Mouse (Mus musculus) liver (tissue): ENCODE data around the gene Map3k15.

Experiments
- DNase-seq: peaks from one replicate; pipeline ENCODE4 v3.0.0-alpha.2; 2020; ENCODE audit warnings: mixed read lengths

Gene Map3k15

DNA sequence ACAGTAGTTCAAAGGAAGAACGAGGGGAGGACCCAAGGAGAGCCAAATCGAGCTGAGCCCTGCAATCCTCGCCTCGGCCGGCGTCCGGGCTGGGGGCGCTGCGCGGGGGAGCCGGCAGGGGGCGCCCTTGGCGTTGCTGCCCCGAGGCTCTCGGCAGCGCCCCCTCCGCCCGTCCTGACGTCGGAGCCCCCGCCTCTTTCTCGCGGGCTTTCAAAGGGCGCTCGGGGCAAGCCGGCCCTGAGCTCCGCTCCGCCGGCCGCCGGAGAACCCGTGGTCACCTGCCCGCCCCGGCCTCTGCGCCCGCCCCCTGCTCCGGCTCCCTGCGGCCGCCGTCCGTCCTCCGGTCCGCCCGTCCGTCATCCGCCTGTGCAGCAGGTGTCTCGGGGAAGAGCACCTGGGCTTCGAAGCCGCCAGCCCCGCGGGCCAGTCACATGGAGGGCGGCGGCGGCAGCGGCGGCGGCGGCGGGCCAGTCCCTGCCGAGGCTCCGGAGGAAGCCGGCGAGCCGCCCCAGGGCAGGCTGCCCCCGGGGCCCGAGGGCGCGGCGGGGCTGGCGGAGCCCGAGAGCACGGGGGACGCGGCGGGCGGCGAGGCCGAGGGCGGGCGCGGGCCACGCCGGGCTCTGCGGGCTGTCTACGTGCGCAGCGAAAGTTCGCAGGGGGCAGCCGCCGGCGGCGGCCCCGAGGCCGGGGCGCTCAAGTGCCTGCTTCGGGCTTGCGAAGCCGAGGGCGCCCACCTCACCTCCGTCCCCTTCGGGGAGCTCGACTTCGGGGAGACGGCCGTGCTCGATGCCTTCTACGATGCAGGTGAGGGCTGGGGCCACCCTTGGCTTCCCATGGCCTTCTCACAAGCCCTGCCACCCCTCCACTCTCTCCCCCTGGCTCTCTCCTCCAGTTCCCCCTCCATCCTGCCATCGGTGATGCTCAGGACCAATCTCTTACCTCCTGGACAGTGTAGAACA, at the start of gene Map3k15:
Map3k15 (plus strand) TSS at position 432 of the 959 bp plus-strand sequence.
- DNase-seq, result peak; percentile 62

DNA sequence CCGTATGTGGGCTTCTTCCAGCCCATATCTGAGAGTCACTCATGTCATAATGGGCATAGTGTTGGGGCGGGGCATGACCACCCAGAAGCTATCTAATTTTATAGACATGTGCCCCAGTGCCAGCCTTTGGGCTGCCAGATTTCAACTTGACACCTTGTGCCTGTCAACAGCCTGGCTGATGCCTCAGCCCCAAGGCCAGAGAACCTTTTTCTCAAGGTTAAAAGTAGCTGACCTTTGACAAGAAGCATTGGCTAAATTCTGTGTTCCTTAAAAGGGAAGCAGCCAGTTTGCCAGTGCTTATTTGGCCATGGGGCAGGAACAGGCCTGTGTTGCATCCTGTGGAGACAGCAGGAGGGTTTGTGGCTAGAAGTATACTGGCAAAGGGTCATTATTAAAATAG, 45.7 kb upstream of the Map3k15 start:
- no peak for DNase-seq

- DNase-seq, result no peak
Measured at GRCm38 (mm10) chrX:159943586-159943985, 44.6 kb upstream of the Map3k15 start.

- no peak for DNase-seq
Measured at GRCm38 (mm10) chrX:159953546-159954429, 34.4 kb upstream of the Map3k15 start.

DNA sequence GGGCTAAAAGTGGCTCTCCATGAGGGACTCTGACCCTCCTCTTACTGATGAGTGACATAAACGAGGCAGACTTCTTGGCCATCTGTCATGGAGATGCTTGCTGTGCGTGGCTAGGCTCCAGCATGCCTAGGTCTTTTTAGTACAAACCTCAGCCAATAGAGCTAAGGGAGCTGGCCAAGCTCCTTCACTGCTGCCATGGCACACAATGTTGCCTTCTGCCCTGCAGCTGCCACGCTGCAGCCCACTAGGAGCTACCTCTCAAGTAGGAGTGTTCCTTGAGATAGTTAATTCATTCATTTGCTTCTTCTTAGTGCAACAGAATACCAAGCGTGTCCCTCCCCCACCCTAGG, 33.8 kb upstream of the Map3k15 start:
- DNase-seq, result no peak

DNA sequence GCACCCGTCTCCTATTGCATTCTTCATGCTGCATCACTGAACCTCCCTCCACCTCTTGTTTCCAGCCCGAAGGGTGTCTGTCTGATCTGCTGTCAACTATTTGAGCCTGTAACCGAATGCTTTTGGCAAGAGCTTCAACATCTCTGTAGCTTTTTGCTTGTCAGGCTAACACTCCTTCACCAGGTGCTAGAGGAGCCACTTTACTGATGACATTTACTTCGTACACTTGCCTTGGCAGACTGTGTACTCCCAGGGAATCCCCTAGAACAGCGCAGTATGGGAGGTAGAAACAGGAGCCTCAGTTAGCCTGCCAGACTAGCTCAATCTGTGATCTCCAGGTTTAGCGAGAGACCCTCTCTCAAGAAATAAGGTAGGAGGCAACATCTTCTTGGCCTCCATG, 32.8 kb upstream of the Map3k15 start:
- no peak for DNase-seq

DNA sequence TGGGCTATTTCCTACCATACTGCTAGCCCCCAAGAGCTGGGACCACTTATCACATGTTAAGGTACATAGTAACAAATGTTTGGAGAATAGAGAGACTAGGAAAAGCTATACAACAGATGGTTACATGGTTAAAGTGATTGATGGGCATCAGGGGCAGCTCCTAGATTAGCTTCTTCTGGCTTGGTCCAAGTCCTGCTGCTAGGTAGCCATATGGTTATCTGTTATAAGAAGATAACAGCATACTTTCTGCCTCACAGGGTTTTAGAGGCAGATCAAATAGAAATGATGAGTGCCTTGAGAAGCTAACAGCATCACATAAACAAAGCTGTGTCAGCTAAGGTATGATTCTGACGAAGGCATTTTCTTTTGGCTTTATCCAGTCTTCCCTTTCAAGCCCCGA, 26.8 kb upstream of the Map3k15 start:
- no peak for DNase-seq

DNA sequence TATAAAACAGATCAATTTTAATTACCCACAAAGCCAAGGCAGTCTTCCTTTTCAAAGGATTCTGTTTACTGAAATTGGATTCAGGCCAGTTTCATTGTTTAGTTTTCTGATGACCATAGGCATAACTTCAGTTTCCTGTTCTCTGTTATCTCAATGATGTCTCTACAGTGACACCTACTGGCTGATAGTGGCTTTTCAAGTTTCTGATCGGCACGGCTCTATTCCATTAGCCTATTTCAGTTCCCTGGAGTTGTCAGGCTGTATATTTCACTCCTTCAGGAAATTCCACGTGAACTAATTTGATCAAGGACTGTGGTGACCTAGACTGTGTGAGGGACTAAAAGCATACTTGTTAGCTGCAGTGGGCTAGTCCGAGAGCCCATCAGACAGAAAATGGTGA, 25.0 kb upstream of the Map3k15 start:
- peak; percentile 26 for DNase-seq

DNA sequence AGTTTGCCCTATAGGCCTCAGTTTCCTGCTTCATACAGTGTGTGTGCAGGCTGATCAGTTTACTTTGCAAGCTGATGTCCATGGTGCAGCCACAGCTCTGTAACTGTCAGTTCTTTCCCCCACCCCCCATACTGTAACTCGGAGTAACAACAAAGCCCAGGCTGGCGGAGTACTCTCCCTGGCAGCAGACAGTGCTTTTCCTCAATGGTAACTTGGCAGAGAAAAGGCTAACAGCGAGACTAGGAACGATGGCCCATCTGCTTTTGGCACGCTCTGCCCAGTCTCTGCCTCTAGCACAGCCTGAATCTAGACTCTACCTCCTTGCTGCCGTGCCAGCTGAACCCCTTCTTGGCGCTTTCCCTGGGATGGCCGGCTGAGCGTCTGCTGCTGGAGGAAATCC, 24.3 kb upstream of the Map3k15 start:
- no peak for DNase-seq

GRCm38 (mm10) chrX:159969025-159969424, 19.2 kb upstream of the Map3k15 start:
- DNase-seq, result no peak

GRCm38 (mm10) chrX:159971091-159971779, 17.0 kb upstream of the Map3k15 start:
- no peak for DNase-seq

DNA sequence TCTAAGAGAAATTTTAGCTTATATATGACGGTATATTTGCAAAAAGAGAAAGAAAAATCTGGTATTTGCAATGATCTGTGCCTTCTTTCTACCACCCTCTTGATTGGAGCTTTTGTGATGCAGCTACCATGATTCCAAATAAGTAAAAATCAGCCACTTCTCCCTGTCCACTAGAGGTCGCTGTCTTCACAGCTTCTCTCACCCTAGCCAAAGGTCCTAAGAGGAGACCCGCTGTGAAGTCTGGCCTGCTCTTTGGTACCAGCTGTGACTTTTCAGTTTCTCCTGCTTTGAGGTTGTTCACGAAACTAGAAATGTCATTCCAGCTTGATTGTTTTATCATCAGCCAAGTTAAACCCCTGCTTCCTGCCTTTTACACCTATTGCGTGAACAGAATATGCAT, 14.5 kb upstream of the Map3k15 start:
- no peak for DNase-seq

GRCm38 (mm10) chrX:159976243-159976642, 12.0 kb upstream of the Map3k15 start:
- no peak for DNase-seq

DNA sequence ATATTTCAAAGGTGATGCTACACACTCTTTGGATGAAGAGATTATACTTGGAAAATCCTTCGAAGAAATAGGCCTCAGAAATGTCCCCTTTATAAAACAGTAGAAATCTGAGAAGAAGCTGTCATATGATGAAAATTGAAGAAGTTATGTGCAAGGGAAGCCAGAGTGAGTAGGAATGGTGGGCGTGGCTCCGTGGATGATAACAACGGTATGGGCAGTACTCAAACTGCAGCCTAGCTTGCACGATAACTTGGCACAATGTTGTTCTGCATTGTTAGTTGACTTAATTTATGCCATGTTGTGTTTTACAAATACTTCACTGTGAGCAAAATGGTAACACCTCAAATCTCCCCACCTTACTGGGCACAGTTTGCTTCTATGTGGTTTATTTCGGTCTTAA, 7.6 kb downstream of the Map3k15 start:
- no peak for DNase-seq

GRCm38 (mm10) chrX:160053306-160053705, 65.1 kb downstream of the Map3k15 start:
- DNase-seq, result no peak

GRCm38 (mm10) chrX:160054643-160055042, 66.4 kb downstream of the Map3k15 start:
- no peak for DNase-seq

DNA sequence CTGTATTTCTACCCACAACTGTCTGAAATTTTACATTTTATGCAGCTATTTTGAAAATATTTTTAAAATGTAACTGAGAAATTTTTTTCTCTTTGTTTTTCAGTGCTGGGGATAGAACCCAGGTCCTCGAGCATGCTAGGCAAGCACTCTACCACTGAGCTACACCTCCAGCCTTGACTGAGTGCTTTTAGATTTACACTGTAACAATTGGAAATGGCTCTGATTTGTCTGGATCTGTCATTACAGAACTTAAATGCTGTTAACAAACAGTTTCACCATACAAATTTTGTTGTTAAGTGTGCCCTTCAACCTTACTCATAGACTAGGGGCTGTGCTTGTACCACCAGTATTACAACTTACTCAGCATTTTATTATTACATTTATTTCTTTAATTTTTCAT, 103.7 kb downstream of the Map3k15 start:
- DNase-seq, result no peak

GRCm38 (mm10) chrX:160107817-160108216, 119.6 kb downstream of the Map3k15 start:
- DNase-seq, result no peak

- no peak for DNase-seq
Measured at GRCm38 (mm10) chrX:160113777-160114176, 125.5 kb downstream of the Map3k15 start.

DNA sequence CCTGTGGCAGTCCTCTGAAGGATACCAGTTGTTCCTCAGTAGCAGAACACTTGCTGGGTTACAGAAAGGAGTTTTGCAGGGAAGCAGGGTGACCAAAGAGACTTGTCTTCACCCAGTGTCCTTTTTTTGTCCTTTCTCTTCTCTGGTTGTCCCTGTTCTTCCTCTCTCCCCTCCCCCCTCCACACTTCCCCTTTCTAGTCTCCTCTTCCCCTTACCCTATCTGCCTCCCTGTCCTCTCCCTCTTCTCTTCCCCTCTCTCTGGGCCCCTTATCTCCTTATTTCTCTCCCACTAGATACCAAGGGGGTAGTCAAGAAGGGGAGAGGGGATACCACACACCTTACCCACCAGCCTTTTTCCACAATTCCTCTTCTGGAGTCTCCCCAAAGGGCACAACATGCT, 127.8 kb downstream of the Map3k15 start:
- no peak for DNase-seq

- peak; percentile 55 for DNase-seq
Measured at GRCm38 (mm10) chrX:160116658-160117057, 128.4 kb downstream of the Map3k15 start.

- DNase-seq, result no peak
Measured at GRCm38 (mm10) chrX:160134136-160134843, 146.1 kb downstream of the Map3k15 start.
